Mouse (Mus musculus) stomach, postnatal 0 days (tissue): ENCODE measurements around the gene Mtus2. TPM values are rescaled to one million over a fixed set of nuclear protein-coding genes. Genes with fewer than 3 reads are reported as not detected.

ENCODE experiments used
- ATAC-seq: fragments of 200-750 bp; cut with Nextera tagmentation; 2 replicates; pipeline ENCODE4 v1.8.0; 2017; ENCODE audit not compliant: low FRiP score, low TSS enrichment
- DNase-seq: peaks from one replicate; pipeline ENCODE4 v3.0.0-alpha.2; 2016; ENCODE audit warnings: low spot score
- H3K27ac ChIP-seq: fragments of 300-500 bp; sonication (generic); replicated peaks from 2 replicates; pipeline ENCODE4 v1.5.1; 2014; ENCODE audit warnings: mild to moderate bottlenecking, control low read depth
- H3K27me3 ChIP-seq: fragments of 300-500 bp; sonication (generic); 2 replicates; pipeline ENCODE4 v1.6.1; 2014; ENCODE audit warnings: low read length; ENCODE audit not compliant: control insufficient read depth, insufficient read depth
- H3K36me3 ChIP-seq: fragments of 300-500 bp; sonication (generic); 2 replicates; pipeline ENCODE4 v1.6.1; 2014; ENCODE audit warnings: low read length, mixed read lengths; ENCODE audit not compliant: control insufficient read depth, insufficient read depth
- H3K4me1 ChIP-seq: fragments of 300-500 bp; sonication (generic); replicated peaks from 2 replicates; pipeline ENCODE4 v1.6.1; 2014; ENCODE audit warnings: antibody characterized with exemption; ENCODE audit not compliant: control insufficient read depth, insufficient read depth
- H3K4me2 ChIP-seq: fragments of 300-500 bp; sonication (generic); replicated peaks from 2 replicates; pipeline ENCODE4 v1.6.1; 2014; ENCODE audit warnings: low read depth, mild to moderate bottlenecking, control low read depth, moderate library complexity
- H3K4me3 ChIP-seq: fragments of 300-500 bp; sonication (generic); 2 replicates; pipeline ENCODE4 v1.5.1; 2014; ENCODE audit warnings: low read depth, low read length, control low read depth
- H3K9ac ChIP-seq: fragments of 300-500 bp; sonication (generic); 2 replicates; pipeline ENCODE4 v1.6.1; 2014; ENCODE audit warnings: mild to moderate bottlenecking, low read length, control low read depth, mixed read lengths
- H3K9me3 ChIP-seq: fragments of 300-500 bp; sonication (generic); 2 replicates; pipeline ENCODE4 v1.6.1; 2016; ENCODE audit warnings: low read length; ENCODE audit not compliant: control insufficient read depth
- CTCF ChIP-seq: IDR thresholded peaks from 2 replicates; pipeline ENCODE4 v1.5.1; 2016; ENCODE audit warnings: antibody characterized with exemption, low read depth, mild to moderate bottlenecking, moderate library complexity
- EP300 ChIP-seq: optimal IDR thresholded peaks from 2 replicates; pipeline ENCODE3; 2016; ENCODE audit warnings: antibody characterized with exemption
- WGBS: fragments of 180-500 bp; shearing (Covaris S2); extraction: QIAGEN DNeasy Blood & Tissue Kit; methylation state at CpG from one replicate; pipeline ENCODE4 v1.1.7; 2014; 5-methylcytosine and 5-hydroxymethylcytosine counted together
- polyA plus RNA-seq: library from polyadenylated mRNA; unstranded; fragments of >200 nt; fragmentation: Nextera tagmentation; extraction: Ambion mirVana; gene quantifications from 2 replicates; pipeline ENCODE4 v1.2.1, GENCODE M21; 2015

The Mtus2 gene
- polyA plus RNA-seq, 1 experiment from 2014 or later = 12.3 TPM

- Histone ChIP-seq H3K4me3 (no peak overlapping the region), H3K27me3 (no peaks in the 10 kb centered on the region), H3K4me1 (no peaks in the 10 kb centered on the region), H3K27ac (no peak overlapping the region), H3K4me2 (no peak overlapping the region), H3K9me3 (no peaks in the 10 kb centered on the region), H3K36me3 (no peaks in the 10 kb centered on the region), H3K9ac (no peak overlapping the region)
- DNase-seq (no peak), ATAC-seq (no peak)
- TF ChIP-seq CTCF (no peak), EP300 (no peak)
- 60% methylated on average over 8 of the region's 8 CpGs for WGBS
Observed at GRCm38 (mm10) chr5:148278233-148278632, 321.1 kb downstream of the Mtus2 start.

DNA sequence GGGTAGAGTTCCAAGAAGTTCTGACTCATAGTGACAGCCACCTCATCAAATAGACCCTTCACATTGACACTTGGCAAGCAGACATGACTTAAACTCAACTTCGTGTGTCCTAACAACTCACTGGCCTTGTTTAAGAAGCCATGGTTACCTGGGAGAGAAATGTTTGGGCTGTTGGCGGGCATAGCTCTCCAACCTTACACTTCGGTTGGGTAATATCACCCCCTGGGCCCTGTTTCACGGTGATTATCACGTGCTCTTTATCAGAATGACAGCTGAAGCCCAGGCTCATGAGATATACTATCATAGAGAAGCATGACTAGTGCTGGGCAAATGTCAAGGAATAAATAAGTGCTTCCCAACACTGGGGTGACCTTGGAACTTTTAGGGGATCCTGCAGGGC is 323.2 kb downstream of the Mtus2 start:
- Histone ChIP-seq H3K4me2 (no peak overlapping the region), H3K27ac (no peak overlapping the region), H3K36me3 (no peaks in the 10 kb centered on the region), H3K4me1 (no peaks in the 10 kb centered on the region), H3K9ac (no peak overlapping the region), H3K27me3 (no peaks in the 10 kb centered on the region), H3K4me3 (no peak overlapping the region), H3K9me3 (no peaks in the 10 kb centered on the region)
- DNase-seq (no peak), ATAC-seq (no peak)
- TF ChIP-seq EP300 (no peak), CTCF (no peak)
- 75% methylated on average over 5 of the region's 5 CpGs for WGBS

- Histone ChIP-seq H3K4me3 (no peak overlapping the region), H3K9me3 (no peaks in the 10 kb centered on the region), H3K27me3 (no peaks in the 10 kb centered on the region), H3K4me2 (no peak overlapping the region), H3K27ac (no peak overlapping the region), H3K36me3 (no peaks in the 10 kb centered on the region), H3K9ac (no peak overlapping the region), H3K4me1 (no peaks in the 10 kb centered on the region)
- ATAC-seq (no peak), DNase-seq (no peak)
- 75% methylated on average over 6 of the region's 6 CpGs for WGBS
- no peak for TF ChIP-seq CTCF
- no peak for TF ChIP-seq EP300
Observed at GRCm38 (mm10) chr5:148282093-148282492, 325.0 kb downstream of the Mtus2 start.

DNA sequence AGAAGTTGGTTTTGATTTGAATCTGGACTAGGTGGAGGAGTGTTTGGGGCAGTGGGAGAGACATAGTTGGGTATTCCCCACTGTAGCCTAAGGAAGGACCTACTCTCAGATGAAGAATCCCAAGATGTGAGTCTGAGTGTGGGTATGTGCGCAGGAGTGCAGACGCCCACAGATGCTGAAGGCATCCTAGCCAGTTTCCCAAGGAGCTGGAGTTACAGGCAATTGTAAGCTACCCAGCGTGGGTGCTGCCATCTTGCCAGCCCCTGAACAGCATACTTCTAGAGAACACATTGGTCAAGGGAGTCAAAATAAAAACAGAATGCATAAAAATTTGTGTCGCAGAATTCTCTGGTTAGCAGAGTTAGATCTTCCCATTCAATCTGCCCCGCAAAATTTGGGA is 325.5 kb downstream of the Mtus2 start:
- H3K36me3 ChIP-seq = no peaks in the 10 kb centered on the region
- H3K4me2 ChIP-seq = no peak overlapping the region
- H3K4me3 ChIP-seq = no peak overlapping the region
- TF ChIP-seq CTCF (no peak), EP300 (no peak)
- H3K9me3 ChIP-seq = no peaks in the 10 kb centered on the region
- no peak overlapping the region for H3K9ac ChIP-seq
- no peak for DNase-seq
- WGBS = 94% methylated on average over 5 of the region's 5 CpGs
- no peak overlapping the region for H3K27ac ChIP-seq
- ATAC-seq = no peak
- no peaks in the 10 kb centered on the region for H3K27me3 ChIP-seq
- no peaks in the 10 kb centered on the region for H3K4me1 ChIP-seq

GRCm38 (mm10) chr5:148283177-148283576 is 326.1 kb downstream of the Mtus2 start:
- H3K9me3 ChIP-seq = no peaks in the 10 kb centered on the region
- H3K4me1 ChIP-seq = no peaks in the 10 kb centered on the region
- no peak overlapping the region for H3K4me2 ChIP-seq
- H3K9ac ChIP-seq = no peak overlapping the region
- H3K4me3 ChIP-seq = no peak overlapping the region
- no peak for ATAC-seq
- no peak for TF ChIP-seq EP300
- TF ChIP-seq CTCF = no peak
- H3K27ac ChIP-seq = no peak overlapping the region
- H3K27me3 ChIP-seq = no peaks in the 10 kb centered on the region
- DNase-seq = no peak
- H3K36me3 ChIP-seq = no peaks in the 10 kb centered on the region
- 67% methylated on average over 2 of the region's 2 CpGs for WGBS

GRCm38 (mm10) chr5:148283584-148283983 is 326.5 kb downstream of the Mtus2 start:
- TF ChIP-seq CTCF = no peak
- TF ChIP-seq EP300 = no peak
- Histone ChIP-seq H3K4me1 (no peaks in the 10 kb centered on the region), H3K4me3 (no peak overlapping the region), H3K27ac (no peak overlapping the region), H3K9me3 (no peaks in the 10 kb centered on the region), H3K36me3 (no peaks in the 10 kb centered on the region), H3K4me2 (no peak overlapping the region), H3K27me3 (no peaks in the 10 kb centered on the region), H3K9ac (no peak overlapping the region)
- ATAC-seq = no peak
- DNase-seq = no peak
- 84% methylated on average over 3 of the region's 3 CpGs for WGBS
